Mouse (Mus musculus) lung, postnatal 14 days (tissue): Measurements from ENCODE around the gene Acap2.

Source experiments
- DNase-seq: peaks from one replicate; pipeline ENCODE4 v3.0.0; 2021

Gene Acap2

GRCm38 (mm10) chr16:31167017-31167887 is 33.8 kb downstream of the Acap2 start:
- no peak for DNase-seq

- DNase-seq: peak; percentile 21
Observed at GRCm38 (mm10) chr16:31165907-31166306, 35.1 kb downstream of the Acap2 start.

DNA sequence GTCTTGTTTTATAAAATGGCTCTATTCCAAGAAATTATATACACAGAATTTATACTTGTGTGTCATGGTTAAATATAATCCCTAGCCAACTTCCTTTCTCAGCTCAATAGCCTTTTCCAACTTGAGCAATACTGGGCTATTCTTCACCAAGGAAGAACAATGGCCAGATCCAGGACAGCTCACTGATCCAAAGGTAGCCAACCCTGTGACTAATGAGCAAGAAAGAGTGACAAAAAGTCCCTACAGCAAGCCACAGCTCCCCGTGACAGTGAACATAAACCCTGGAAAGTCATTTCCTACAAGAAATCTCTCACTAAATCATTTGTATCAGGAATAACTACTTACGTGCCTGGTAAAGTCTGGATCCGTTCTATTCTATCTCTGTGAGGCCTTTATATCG is 35.6 kb downstream of the Acap2 start:
- DNase-seq: no peak

DNA sequence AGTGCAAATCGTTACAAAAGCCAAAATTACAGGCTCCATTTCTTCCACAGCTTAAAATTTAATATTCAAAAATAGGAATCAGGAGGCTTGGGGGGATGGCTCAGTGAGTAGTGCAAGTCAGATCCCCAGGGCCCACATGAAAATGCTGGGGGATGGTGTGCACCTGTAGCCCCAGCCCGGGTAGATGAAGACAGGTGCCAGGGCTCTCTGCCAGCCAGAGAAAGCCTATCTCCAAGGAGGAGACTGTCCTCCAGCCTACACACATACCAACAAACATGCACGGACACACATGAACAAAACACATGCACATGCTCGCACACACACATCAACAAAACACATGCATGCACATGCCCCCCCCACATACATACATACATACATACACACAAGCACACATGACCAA is 36.9 kb downstream of the Acap2 start:
- DNase-seq: no peak

DNA sequence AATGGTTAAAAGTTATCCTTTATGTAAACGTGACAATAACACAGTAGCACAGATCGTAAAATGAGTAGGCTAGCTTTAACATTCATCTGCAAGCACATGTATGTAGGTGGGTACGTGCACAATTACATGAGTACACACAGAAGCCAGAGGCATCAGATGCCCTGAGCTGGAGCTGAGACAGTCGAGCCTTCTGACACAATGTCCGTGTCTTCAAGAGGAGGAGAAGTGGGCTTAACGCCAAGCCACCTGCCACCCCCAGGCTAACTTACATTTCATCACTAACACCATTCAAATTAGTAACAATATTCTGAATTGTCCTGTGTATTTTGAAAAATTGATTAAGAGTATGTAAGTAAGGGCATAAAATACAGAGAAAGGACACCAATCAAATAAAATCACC is 40.6 kb downstream of the Acap2 start:
- DNase-seq: no peak

DNA sequence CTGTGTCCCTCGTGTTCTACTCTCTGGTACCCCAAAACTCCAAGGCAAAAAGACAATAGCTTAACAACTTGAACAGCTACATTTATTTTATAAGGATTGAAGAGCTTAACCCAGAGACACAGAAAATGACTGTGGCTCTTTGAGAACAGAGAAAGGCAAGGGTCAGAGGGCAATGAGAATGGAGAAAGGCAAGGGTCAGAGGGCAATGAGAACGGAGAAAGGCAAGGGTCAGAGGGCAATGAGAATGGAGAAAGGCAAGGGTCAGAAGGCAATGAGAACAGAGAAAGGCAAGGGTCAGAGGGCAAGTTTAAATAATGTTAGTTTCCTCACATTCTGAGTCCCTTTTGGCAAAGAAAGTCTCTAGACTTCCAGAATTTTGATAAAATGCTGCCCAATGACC is 41.6 kb downstream of the Acap2 start:
- DNase-seq: no peak

DNA sequence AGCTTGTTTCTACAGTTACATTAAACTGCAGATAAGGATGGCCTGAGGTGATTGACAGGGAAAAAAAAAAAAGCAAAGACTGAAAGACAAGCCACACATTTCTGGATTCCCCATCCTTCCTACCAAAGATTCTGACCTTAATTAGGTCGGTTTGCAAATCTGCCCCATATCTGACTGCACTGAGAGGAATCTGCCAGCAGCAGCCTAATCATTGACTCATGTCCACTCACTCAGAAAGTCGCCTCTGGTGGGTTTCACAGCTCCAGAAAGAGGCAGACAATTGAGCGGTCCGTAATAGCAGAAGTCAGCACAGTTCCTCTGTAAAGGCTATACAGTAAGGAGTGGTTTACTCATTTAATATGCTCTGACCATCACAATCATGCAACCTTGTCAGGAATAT is 51.2 kb downstream of the Acap2 start:
- DNase-seq: no peak

DNA sequence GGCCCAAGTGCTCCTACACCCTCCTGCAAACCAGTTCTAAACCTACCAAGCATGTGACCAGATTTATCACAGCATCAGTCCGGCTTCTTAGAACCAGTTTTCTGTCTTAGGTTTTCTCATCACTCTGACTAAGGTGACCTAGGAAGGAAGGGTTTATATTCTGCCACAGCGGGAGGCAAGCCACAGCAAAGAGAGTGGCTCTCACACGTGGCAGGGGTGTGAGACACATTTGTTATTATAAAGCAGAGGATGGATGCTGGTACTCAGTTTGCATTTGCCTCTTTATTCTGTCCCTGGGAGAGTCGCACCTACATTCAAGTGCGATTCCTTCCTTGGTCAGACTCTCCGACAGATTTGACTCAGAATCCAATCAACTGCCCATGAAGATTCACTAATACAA is 52.2 kb downstream of the Acap2 start:
- no peak for DNase-seq

DNA sequence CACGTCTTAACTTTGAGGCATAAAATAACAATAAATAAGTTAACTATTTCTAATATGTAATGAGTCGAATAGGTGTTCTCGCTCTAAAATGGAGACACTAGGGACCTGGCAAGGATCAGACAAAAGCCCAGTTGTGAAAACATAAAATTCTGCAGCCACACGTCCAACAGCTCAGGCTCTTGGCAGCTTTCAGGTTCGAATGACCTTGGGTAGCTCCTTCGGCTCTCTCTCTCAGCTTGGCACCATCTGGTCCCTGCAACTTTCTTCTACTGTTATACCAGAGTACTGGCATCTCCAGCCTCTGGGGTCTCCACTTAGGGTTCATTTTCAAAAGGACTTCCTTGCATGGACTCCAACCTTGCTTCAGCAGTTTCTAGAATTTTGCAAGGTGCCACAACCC is 53.3 kb downstream of the Acap2 start:
- no peak for DNase-seq

GRCm38 (mm10) chr16:31141916-31142315 is 59.1 kb downstream of the Acap2 start:
- no peak for DNase-seq

- DNase-seq: no peak
Observed at GRCm38 (mm10) chr16:31136616-31137253, 64.3 kb downstream of the Acap2 start.

DNA sequence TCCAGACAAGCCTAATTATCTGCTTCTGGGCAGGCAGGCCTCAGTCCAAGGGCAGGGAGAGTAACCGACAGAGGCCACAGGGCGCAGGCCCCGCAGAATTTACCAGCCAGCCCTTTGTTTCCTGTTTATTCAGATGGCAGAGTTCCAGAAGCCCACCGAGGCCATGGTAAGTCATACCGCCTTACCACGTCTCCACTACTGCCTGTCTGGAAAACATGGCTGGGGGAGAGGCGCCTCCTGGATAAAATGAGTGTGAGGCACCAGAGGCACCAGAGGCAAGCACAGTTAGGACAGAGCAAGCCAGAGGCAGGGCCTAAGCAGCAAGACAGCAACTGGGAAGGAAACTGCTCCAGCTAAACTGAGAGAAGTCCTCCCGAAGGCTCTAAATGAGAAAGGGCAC is 65.5 kb downstream of the Acap2 start:
- DNase-seq: no peak

DNA sequence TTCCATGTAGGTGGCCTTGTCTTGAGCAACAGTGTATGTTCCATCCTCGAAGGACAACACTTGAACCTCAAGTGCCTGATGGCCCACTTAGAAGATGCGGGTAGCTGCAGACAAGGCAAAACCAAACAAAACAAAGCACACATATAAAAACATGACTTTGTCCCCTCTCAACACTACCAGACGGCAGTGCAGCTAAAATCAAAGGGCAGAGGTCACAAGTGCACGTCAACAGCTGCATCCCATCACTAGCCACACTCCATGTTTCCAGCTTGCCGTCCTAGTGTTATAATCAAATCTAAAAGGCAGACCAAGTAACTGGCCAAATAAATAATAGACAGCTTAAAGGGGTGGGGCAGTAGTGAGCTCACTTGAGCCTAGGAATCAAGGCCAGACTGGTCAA is 69.5 kb downstream of the Acap2 start:
- peak; percentile 72 for DNase-seq

GRCm38 (mm10) chr16:31128116-31128515 is 72.9 kb downstream of the Acap2 start:
- no peak for DNase-seq

DNA sequence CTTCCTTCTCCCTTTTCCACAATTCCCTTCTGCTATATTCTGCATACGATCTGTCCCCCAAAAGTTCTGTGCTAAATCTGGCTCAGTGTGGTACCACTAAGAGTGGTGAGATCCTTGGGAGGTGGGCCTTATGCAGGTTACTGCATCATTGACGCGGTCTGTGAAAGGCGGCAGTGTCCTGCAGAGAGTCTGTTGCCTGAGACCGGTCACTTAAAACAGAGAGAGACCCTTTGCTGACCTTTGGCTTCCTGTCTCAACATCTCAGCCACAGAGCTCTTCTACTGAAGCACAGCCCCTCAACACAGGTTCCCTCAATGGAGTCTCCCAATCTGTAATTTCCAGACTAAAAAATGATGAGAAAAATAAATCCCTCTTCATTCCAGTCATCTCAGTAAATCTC is 76.1 kb downstream of the Acap2 start:
- DNase-seq: no peak

GRCm38 (mm10) chr16:31121612-31122011 is 79.4 kb downstream of the Acap2 start:
- no peak for DNase-seq

- DNase-seq: no peak
Observed at GRCm38 (mm10) chr16:31113596-31113995, 87.4 kb downstream of the Acap2 start.

DNA sequence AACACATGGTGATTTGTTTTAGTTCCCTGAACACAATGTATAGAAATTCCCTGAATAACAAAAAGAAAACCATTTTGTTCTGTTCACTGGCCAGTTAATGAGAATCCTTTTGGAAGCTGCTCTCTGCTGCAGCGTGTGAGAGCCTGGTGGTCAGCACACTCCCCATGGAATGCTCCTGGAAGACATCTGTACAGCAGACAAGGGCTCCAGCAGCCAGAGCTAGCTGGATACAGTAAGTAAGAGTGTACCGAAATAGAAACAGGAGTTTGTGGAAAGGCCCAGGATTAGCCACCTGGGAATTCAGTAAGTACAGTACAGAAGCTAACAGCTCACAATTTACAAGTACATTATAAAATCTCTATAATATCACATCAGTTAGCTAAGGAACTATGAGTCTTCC is 99.7 kb downstream of the Acap2 start:
- no peak for DNase-seq

- DNase-seq: no peak
Observed at GRCm38 (mm10) chr16:31099906-31100305, 101.1 kb downstream of the Acap2 start.

GRCm38 (mm10) chr16:31094036-31094435 is 107.0 kb downstream of the Acap2 start:
- no peak for DNase-seq

GRCm38 (mm10) chr16:31093186-31093585 is 107.9 kb downstream of the Acap2 start:
- no peak for DNase-seq

DNA sequence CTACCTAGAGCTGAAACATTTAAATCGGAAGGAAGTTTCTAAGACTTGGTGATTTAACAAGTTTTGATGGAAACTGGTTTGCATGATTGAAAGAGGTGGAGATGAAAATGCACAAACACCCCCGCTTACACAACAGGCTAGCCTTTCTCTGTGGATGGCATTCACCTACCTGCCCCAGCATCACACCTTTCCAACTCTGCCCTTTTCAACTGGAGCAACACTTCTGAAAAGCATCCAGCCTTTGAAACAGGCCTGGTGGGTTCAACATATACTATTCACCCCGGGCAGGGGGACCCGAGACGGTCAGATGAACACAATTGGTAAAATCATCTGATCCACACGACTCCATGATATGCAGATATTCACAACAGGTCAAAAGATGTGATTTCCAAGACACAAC is 119.2 kb downstream of the Acap2 start:
- no peak for DNase-seq

- peak; percentile 94 for DNase-seq
Observed at GRCm38 (mm10) chr16:31081125-31081664, 119.8 kb downstream of the Acap2 start, which contains the start of gene Xxylt1. TSS of gene Xxylt1 (minus strand) at chr16:31081432.

- peak; percentile 64 for DNase-seq
Observed at GRCm38 (mm10) chr16:31080573-31081051, 120.4 kb downstream of the Acap2 start.
